Mouse (Mus musculus): ENCODE results near the gene Ifngr1. TPM values are rescaled to one million over a fixed set of nuclear protein-coding genes. Genes with fewer than 3 reads are reported as not detected.

Gene Ifngr1
- polyA plus RNA-seq, 1 experiment from 2014 or later, result 16.3 TPM

- Histone ChIP-seq H3K36me3 (no peaks in the 10 kb centered on the region), H3K4me1 (no peaks in the 10 kb centered on the region), H3K4me3 (no peak overlapping the region), H3K27me3 (no peaks in the 10 kb centered on the region), H3K9ac (replicated peaks) (no peak overlapping the region), H3K4me2 (replicated peaks) (no peak overlapping the region), H3K27ac (replicated peaks) (no peak overlapping the region), H3K9me3 (no peaks in the 10 kb centered on the region)
- ATAC-seq (replicated peaks), result no peak
- 65% methylated on average over 7 of the region's 7 CpGs for WGBS
Measured at GRCm38 (mm10) chr10:19613111-19613753, 21.5 kb downstream of the Ifngr1 start.

- no peak for ATAC-seq (replicated peaks)
- H3K36me3 ChIP-seq, result no peaks in the 10 kb centered on the region
- H3K27ac ChIP-seq (replicated peaks), result no peak overlapping the region
- H3K9me3 ChIP-seq, result no peaks in the 10 kb centered on the region
- H3K9ac ChIP-seq (replicated peaks), result no peak overlapping the region
- 52% methylated on average over 5 of the region's 5 CpGs for WGBS
- H3K27me3 ChIP-seq, result no peaks in the 10 kb centered on the region
- H3K4me2 ChIP-seq (replicated peaks), result no peak overlapping the region
- H3K4me3 ChIP-seq, result no peak overlapping the region
- H3K4me1 ChIP-seq, result no peaks in the 10 kb centered on the region
Measured at GRCm38 (mm10) chr10:19619736-19620135, 28.0 kb downstream of the Ifngr1 start.

- no peaks in the 10 kb centered on the region for H3K4me1 ChIP-seq
- no peak within 1 kb of the TSS for H3K4me3 ChIP-seq
- H3K9me3 ChIP-seq, result no peaks in the 10 kb centered on the region
- H3K27me3 ChIP-seq, result no peaks in the 10 kb centered on the region
- no peak within 1 kb of the TSS for H3K9ac ChIP-seq (replicated peaks)
- WGBS, result 99% methylated on average over 2 of the region's 2 CpGs
- ATAC-seq (replicated peaks), result no peak
- H3K4me2 ChIP-seq (replicated peaks), result no peak within 1 kb of the TSS
- H3K27ac ChIP-seq (replicated peaks), result no peak within 1 kb of the TSS
- no peaks in the 10 kb centered on the region for H3K36me3 ChIP-seq
Measured at GRCm38 (mm10) chr10:19621408-19622048, 29.8 kb downstream of the Ifngr1 start, which contains the start of gene Il22ra2. TSS of gene Il22ra2 (plus strand) at chr10:19621998.

- Histone ChIP-seq H3K27ac (replicated peaks) (no peak overlapping the region), H3K4me1 (no peaks in the 10 kb centered on the region), H3K9ac (replicated peaks) (no peak overlapping the region), H3K36me3 (no peaks in the 10 kb centered on the region), H3K9me3 (no peaks in the 10 kb centered on the region), H3K4me2 (replicated peaks) (no peak overlapping the region), H3K27me3 (no peaks in the 10 kb centered on the region), H3K4me3 (no peak overlapping the region)
- WGBS, result 98% methylated on average over 1 of the region's 1 CpGs
- no peak for ATAC-seq (replicated peaks)
Measured at GRCm38 (mm10) chr10:19624617-19625016, 32.9 kb downstream of the Ifngr1 start.

GRCm38 (mm10) chr10:19627342-19627741 is 35.6 kb downstream of the Ifngr1 start:
- H3K27me3 ChIP-seq, result no peaks in the 10 kb centered on the region
- no peaks in the 10 kb centered on the region for H3K9me3 ChIP-seq
- no peak overlapping the region for H3K27ac ChIP-seq (replicated peaks)
- no peaks in the 10 kb centered on the region for H3K36me3 ChIP-seq
- H3K4me2 ChIP-seq (replicated peaks), result no peak overlapping the region
- no peaks in the 10 kb centered on the region for H3K4me1 ChIP-seq
- WGBS, result 89% methylated on average over 2 of the region's 2 CpGs
- no peak overlapping the region for H3K9ac ChIP-seq (replicated peaks)
- H3K4me3 ChIP-seq, result no peak overlapping the region
- ATAC-seq (replicated peaks), result no peak

- Histone ChIP-seq H3K27ac (replicated peaks) (no peak overlapping the region), H3K4me3 (no peak overlapping the region), H3K36me3 (no peaks in the 10 kb centered on the region), H3K4me2 (replicated peaks) (no peak overlapping the region), H3K4me1 (no peaks in the 10 kb centered on the region), H3K9ac (replicated peaks) (no peak overlapping the region), H3K27me3 (no peaks in the 10 kb centered on the region), H3K9me3 (no peaks in the 10 kb centered on the region)
- ATAC-seq (replicated peaks), result no peak
- 88% methylated on average over 4 of the region's 4 CpGs for WGBS
Measured at GRCm38 (mm10) chr10:19627748-19628147, 36.0 kb downstream of the Ifngr1 start.

- no peak overlapping the region for H3K4me2 ChIP-seq (replicated peaks)
- H3K36me3 ChIP-seq, result no peaks in the 10 kb centered on the region
- no peak overlapping the region for H3K4me3 ChIP-seq
- H3K27me3 ChIP-seq, result no peaks in the 10 kb centered on the region
- ATAC-seq (replicated peaks), result no peak
- 78% methylated on average over 13 of the region's 13 CpGs for WGBS
- H3K27ac ChIP-seq (replicated peaks), result no peak overlapping the region
- no peaks in the 10 kb centered on the region for H3K9me3 ChIP-seq
- H3K9ac ChIP-seq (replicated peaks), result no peak overlapping the region
- no peaks in the 10 kb centered on the region for H3K4me1 ChIP-seq
Measured at GRCm38 (mm10) chr10:19631616-19632195, 40.0 kb downstream of the Ifngr1 start.

- H3K27me3 ChIP-seq, result no peaks in the 10 kb centered on the region
- WGBS, result 94% methylated on average over 5 of the region's 5 CpGs
- no peak overlapping the region for H3K9ac ChIP-seq (replicated peaks)
- H3K9me3 ChIP-seq, result no peaks in the 10 kb centered on the region
- no peak overlapping the region for H3K4me3 ChIP-seq
- no peak overlapping the region for H3K4me2 ChIP-seq (replicated peaks)
- H3K27ac ChIP-seq (replicated peaks), result no peak overlapping the region
- H3K36me3 ChIP-seq, result no peaks in the 10 kb centered on the region
- H3K4me1 ChIP-seq, result no peaks in the 10 kb centered on the region
- ATAC-seq (replicated peaks), result no peak
Measured at GRCm38 (mm10) chr10:19638851-19639250, 47.1 kb downstream of the Ifngr1 start.

GRCm38 (mm10) chr10:19639630-19640029 is 47.9 kb downstream of the Ifngr1 start:
- no peak overlapping the region for H3K27ac ChIP-seq (replicated peaks)
- H3K4me2 ChIP-seq (replicated peaks), result no peak overlapping the region
- no peaks in the 10 kb centered on the region for H3K9me3 ChIP-seq
- no peaks in the 10 kb centered on the region for H3K27me3 ChIP-seq
- WGBS, result 100% methylated on average over 1 of the region's 1 CpGs
- no peak for ATAC-seq (replicated peaks)
- no peak overlapping the region for H3K9ac ChIP-seq (replicated peaks)
- no peak overlapping the region for H3K4me3 ChIP-seq
- no peaks in the 10 kb centered on the region for H3K36me3 ChIP-seq
- no peaks in the 10 kb centered on the region for H3K4me1 ChIP-seq

- no peaks in the 10 kb centered on the region for H3K9me3 ChIP-seq
- H3K27ac ChIP-seq (replicated peaks), result no peak overlapping the region
- no peak overlapping the region for H3K4me2 ChIP-seq (replicated peaks)
- H3K9ac ChIP-seq (replicated peaks), result no peak overlapping the region
- H3K4me3 ChIP-seq, result no peak overlapping the region
- H3K36me3 ChIP-seq, result no peaks in the 10 kb centered on the region
- no peak for ATAC-seq (replicated peaks)
- no peaks in the 10 kb centered on the region for H3K4me1 ChIP-seq
- WGBS, result 86% methylated on average over 2 of the region's 2 CpGs
- no peaks in the 10 kb centered on the region for H3K27me3 ChIP-seq
Measured at GRCm38 (mm10) chr10:19645119-19645518, 53.4 kb downstream of the Ifngr1 start.

GRCm38 (mm10) chr10:19657426-19657825 is 65.7 kb downstream of the Ifngr1 start:
- H3K4me2 ChIP-seq (replicated peaks), result no peak overlapping the region
- H3K9ac ChIP-seq (replicated peaks), result no peak overlapping the region
- no peak overlapping the region for H3K27ac ChIP-seq (replicated peaks)
- no peaks in the 10 kb centered on the region for H3K4me1 ChIP-seq
- no peak overlapping the region for H3K4me3 ChIP-seq
- ATAC-seq (replicated peaks), result no peak
- no peaks in the 10 kb centered on the region for H3K36me3 ChIP-seq
- no peaks in the 10 kb centered on the region for H3K9me3 ChIP-seq
- H3K27me3 ChIP-seq, result no peaks in the 10 kb centered on the region
- WGBS, result 94% methylated on average over 9 of the region's 9 CpGs

Measured in forebrain, embryonic 15.5 days (tissue).